Mouse (Mus musculus): ENCODE results near the gene Nlgn3.

DNA sequence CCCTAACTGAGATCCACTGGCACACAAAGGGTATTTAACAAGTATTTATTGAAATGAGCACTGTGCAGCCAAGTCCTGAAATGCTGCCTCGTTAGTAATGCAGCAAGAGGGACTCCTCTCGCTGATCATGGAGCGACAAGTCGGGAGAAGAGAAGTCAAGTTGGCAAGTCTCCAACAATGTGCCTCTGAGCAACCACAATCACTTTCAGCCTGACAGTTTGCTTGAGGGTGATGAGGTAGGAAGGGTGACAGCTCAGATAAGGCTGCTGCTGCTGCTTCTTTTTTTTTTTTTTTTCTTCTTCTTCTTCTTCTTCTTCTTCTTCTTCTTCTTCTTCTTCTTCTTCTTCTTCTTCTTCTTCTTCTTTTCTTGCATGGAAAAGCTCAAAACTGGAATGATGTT is 52.2 kb downstream of the Nlgn3 start:
- TF ChIP-seq CTCF (IDR thresholded peaks at IDR 0.05; ENCODE audit: control insufficient read depth, insufficient read depth, insufficient replicate concordance, low read depth, low read length) (no peak), POLR2A (IDR thresholded peaks at IDR 0.05; ENCODE audit: control insufficient read depth, low read depth, low read length) (no peak)
